Mouse (Mus musculus) hindbrain, embryonic 16.5 days (tissue): ENCODE measurements at regions not wholly inside any gene's neighbourhood (a gene's known extent, or its start where the extent isn't known, plus 50 kb on each side); places are given as distances from the start of the nearest gene placed in this dataset.

Source experiments
- ATAC-seq: fragments of 200-750 bp; cut with Nextera tagmentation; 2 replicates; pipeline ENCODE4 v1.8.0; 2017; ENCODE audit warnings: moderate TSS enrichment, moderate library complexity
- H3K27ac ChIP-seq: fragments of 300-500 bp; sonication (generic); 2 replicates; pipeline ENCODE4 v1.5.1; 2014; ENCODE audit warnings: low read depth, mild to moderate bottlenecking, control low read depth, low read length, moderate library complexity
- H3K27me3 ChIP-seq: fragments of 300-500 bp; sonication (generic); replicated peaks from 2 replicates; pipeline ENCODE4 v1.6.1; 2014; ENCODE audit warnings: low read length; ENCODE audit not compliant: control insufficient read depth, insufficient read depth
- H3K36me3 ChIP-seq: fragments of 300-500 bp; sonication (generic); 2 replicates; pipeline ENCODE4 v1.6.1; 2014; ENCODE audit warnings: mild to moderate bottlenecking, low read length, moderate library complexity, mixed read lengths; ENCODE audit not compliant: control insufficient read depth, insufficient read depth
- H3K4me1 ChIP-seq: fragments of 300-500 bp; sonication (generic); 2 replicates; pipeline ENCODE4 v1.6.1; 2014; ENCODE audit warnings: low read depth, low read length; ENCODE audit not compliant: control insufficient read depth, insufficient read depth
- H3K4me2 ChIP-seq: fragments of 300-500 bp; sonication (generic); 2 replicates; pipeline ENCODE4 v1.6.1; 2014; ENCODE audit warnings: mild to moderate bottlenecking, low read length, control low read depth, moderate library complexity
- H3K4me3 ChIP-seq: fragments of 300-500 bp; sonication (generic); 2 replicates; pipeline ENCODE4 v1.5.1; 2014; ENCODE audit warnings: mild to moderate bottlenecking, low read length, control low read depth, moderate library complexity
- H3K9ac ChIP-seq: fragments of 300-500 bp; sonication (generic); 2 replicates; pipeline ENCODE4 v1.6.1; 2014; ENCODE audit warnings: low read depth, mild to moderate bottlenecking, control low read depth, low read length, moderate library complexity
- H3K9me3 ChIP-seq: fragments of 300-500 bp; sonication (generic); 2 replicates; pipeline ENCODE4 v1.6.1; 2014; ENCODE audit warnings: mild to moderate bottlenecking, low read length, moderate library complexity; ENCODE audit not compliant: control insufficient read depth
- WGBS: fragments of 180-500 bp; shearing (Covaris S2); extraction: QIAGEN DNeasy Blood & Tissue Kit; methylation state at CpG from one replicate; pipeline ENCODE4 v1.1.7; 2014; 5-methylcytosine and 5-hydroxymethylcytosine counted together

DNA sequence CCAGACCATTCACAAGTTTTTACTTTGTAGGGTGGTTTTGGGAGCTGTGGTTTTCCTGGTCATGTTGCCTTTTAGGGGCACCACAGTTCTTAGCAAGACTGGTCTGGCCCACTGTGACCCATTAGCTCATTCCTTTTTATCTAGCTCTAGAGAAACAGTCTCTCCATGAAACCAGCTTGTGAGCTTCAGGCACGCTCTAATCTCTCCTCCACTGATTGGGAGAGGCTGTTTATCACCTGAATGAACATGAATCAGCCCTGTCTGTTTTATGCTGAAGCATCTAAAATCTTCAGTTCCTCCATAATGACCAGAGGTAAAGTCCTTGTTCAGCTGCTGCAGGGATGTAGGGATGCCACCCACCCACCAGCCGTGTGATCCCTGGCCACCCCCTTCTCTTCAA, 80.1 kb upstream of the Ctnnb1 start:
- no peaks in the 10 kb centered on the region for H3K27me3 ChIP-seq
- 74% methylated on average over 2 of the region's 2 CpGs for WGBS
- no peak overlapping the region for H3K27ac ChIP-seq
- no peak overlapping the region for H3K9ac ChIP-seq
- H3K36me3 ChIP-seq, result no peaks in the 10 kb centered on the region
- 0 out of 2 replicates have a peak, but pooled peaks cover 3% of the 10 kb centered on the region for H3K4me1 ChIP-seq
- H3K9me3 ChIP-seq, result no peaks in the 10 kb centered on the region
- no peak overlapping the region for H3K4me2 ChIP-seq
- no peak for ATAC-seq
- H3K4me3 ChIP-seq, result no peak overlapping the region

DNA sequence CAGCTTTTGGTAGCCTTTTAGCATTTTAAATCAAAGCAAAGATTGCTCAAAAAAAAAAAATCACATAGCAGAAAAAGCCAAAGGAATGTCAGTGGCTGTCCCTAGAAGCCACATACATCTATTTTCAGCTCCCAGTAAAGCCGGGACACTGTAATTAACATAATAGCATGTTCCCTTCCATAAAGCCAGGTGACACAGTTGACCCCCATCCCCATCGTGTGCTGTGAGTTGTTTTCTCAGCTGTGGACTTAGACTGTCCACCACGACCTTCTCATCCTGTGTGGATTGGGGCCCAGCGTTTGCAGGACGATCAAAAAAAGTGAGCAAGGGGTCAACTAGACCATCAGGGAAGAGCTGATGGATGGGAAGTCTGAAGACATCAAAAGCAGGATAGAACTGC, 78.9 kb upstream of the Ctnnb1 start:
- Histone ChIP-seq H3K36me3 (no peaks in the 10 kb centered on the region), H3K27ac (no peak overlapping the region), H3K4me2 (no peak overlapping the region), H3K9me3 (no peaks in the 10 kb centered on the region), H3K4me1 (0 out of 2 replicates have a peak, but pooled peaks cover 3% of the 10 kb centered on the region), H3K27me3 (no peaks in the 10 kb centered on the region), H3K4me3 (no peak overlapping the region), H3K9ac (no peak overlapping the region)
- 80% methylated on average over 5 of the region's 5 CpGs for WGBS
- no peak for ATAC-seq

DNA sequence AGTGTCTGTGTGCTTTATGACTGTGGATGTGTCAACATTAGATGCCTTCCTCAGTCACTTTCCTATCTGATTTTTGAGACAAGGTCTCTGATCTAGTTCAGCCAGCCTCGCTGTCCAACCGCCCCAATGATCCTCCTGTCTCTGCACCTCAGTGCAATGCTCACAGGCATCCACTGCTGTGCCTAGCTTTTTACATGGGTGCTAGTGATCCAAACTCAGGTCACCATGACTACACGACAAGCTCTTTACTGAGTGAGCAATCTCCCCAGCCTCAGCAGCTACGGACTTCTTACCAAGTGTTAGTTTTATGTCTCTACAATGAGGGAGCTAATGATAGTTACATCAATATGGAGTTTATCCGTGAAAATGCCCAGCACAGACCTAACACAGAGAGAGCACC, 77.1 kb upstream of the Ctnnb1 start:
- Histone ChIP-seq H3K27me3 (no peaks in the 10 kb centered on the region), H3K4me1 (0 out of 2 replicates have a peak, but pooled peaks cover 3% of the 10 kb centered on the region), H3K9ac (no peak overlapping the region), H3K4me3 (no peak overlapping the region), H3K9me3 (no peaks in the 10 kb centered on the region), H3K4me2 (no peak overlapping the region), H3K27ac (no peak overlapping the region), H3K36me3 (no peaks in the 10 kb centered on the region)
- ATAC-seq, result no peak
- 87% methylated on average over 5 of the region's 5 CpGs for WGBS

DNA sequence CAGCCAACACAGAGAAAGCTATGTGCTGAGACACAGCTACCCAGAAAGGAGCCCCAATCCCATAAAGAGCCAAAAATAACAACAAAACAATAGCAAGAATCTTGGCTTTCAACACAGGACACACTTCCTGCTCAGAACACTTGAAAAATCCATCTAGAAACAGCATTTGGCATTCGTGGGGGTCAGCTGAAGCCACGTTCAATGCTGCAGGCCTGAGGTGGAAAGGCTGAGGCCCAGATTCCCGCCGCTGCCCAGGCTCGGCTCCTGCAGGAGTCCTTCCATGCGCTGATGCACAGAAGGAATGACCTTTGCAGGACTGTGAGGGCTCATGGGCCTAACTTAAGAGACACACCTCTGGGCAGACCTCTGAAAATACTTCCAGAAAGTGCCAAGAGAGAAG, 76.4 kb upstream of the Ctnnb1 start:
- H3K4me3 ChIP-seq, result no peak overlapping the region
- H3K4me2 ChIP-seq, result no peak overlapping the region
- ATAC-seq, result no peak
- H3K27me3 ChIP-seq, result no peaks in the 10 kb centered on the region
- H3K4me1 ChIP-seq, result 0 out of 2 replicates have a peak, but pooled peaks cover 3% of the 10 kb centered on the region
- H3K9ac ChIP-seq, result no peak overlapping the region
- H3K27ac ChIP-seq, result no peak overlapping the region
- no peaks in the 10 kb centered on the region for H3K36me3 ChIP-seq
- no peaks in the 10 kb centered on the region for H3K9me3 ChIP-seq
- WGBS, result 54% methylated on average over 6 of the region's 6 CpGs

DNA sequence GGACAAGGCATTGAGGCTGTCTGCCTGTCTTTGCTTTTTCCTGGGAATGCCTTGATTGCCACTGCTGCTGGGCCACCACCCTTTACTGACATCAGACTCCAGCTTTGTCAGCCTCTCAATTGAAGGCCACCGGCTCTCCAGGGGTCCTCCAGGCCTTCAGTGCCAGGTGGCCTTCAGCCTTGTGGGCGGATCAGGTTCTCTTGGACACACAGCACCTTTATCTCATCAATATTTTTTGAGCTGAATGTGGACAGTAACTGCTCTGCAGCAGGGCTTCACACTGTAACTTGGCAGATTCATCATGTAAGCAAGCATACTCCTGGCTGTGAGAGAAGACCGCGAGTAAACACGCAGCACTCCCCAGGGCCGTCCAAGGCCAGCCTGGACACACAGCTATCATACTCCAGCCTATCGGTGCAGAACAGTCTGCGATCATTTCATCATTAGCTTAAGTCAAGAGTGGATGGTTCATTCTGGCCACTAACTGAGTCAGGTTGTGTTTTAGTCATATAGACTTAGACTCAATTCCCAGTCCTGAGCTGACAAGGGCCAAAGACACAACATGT, 75.9 kb upstream of the Ctnnb1 start:
- H3K9me3 ChIP-seq, result no peaks in the 10 kb centered on the region
- peak overlapping the region; percentile 32; the same call in 1 of the 2 replicates for H3K27ac ChIP-seq
- 0 out of 2 replicates have a peak, but pooled peaks cover 3% of the 10 kb centered on the region for H3K4me1 ChIP-seq
- no peak overlapping the region for H3K4me3 ChIP-seq
- no peaks in the 10 kb centered on the region for H3K27me3 ChIP-seq
- H3K36me3 ChIP-seq, result no peaks in the 10 kb centered on the region
- ATAC-seq, result no peak
- H3K9ac ChIP-seq, result no peak overlapping the region
- H3K4me2 ChIP-seq, result no peak overlapping the region
- 84% methylated on average over 8 of the region's 8 CpGs for WGBS

DNA sequence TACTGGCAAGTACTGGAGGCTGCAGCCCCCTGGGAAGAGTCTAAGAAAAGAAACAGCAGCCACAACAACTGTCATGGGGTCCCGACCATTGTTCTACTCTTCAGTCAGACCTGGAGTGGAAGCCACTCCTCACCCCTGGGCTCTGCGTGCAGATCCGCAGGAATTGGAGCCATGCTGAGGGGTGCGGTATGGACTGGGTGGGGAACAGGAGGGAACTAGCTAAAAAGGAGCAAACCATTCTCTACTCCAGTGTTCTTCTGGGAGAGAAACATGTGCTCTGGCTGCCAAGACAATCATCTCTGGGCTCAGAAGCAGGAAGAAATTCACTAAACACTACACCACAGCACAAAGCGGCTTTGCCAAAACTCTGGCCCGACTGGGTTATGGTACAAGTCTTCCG, 74.7 kb upstream of the Ctnnb1 start:
- Histone ChIP-seq H3K27ac (no peak overlapping the region), H3K36me3 (no peaks in the 10 kb centered on the region), H3K4me2 (no peak overlapping the region), H3K9me3 (no peaks in the 10 kb centered on the region), H3K27me3 (no peaks in the 10 kb centered on the region), H3K9ac (no peak overlapping the region), H3K4me3 (no peak overlapping the region), H3K4me1 (0 out of 2 replicates have a peak, but pooled peaks cover 3% of the 10 kb centered on the region)
- WGBS, result 55% methylated on average over 7 of the region's 7 CpGs
- ATAC-seq, result peak; percentile 42; the same call in 1 of the 2 replicates

DNA sequence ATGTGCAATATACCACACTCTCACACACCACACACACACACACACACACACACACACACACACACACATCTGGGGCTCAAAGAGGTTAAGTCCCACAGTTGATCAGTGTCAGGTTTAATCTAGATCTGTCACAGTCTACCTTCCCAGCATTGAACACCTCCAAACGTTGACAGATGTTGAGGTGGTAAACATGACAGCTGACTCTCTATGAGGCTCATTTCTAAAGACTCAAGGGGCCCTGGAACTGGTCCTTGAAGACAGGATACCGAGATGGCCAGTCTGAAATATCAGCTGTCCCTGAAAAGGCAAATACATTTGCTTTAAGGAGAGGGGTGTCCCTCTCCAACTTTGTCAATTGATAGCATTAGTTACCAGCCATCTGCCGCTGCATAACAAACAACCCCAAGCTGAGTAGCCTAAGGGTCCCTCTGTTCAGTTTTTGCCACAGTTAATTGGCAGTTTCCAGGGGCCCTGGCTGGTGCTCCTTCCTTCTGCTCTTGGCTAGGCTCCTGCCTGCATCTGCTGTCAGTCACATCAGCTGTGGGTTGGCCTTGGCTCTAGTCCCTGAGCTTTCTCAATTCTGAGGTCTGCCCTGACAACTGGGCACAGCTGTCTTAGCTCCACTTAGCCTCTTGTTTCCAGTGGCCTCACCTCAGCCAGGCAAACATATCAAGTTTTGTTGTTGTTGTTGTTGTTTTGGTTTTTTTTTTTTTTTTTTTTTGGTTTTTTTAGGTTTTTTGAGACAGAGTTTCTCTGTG, 73.5 kb upstream of the Ctnnb1 start:
- Histone ChIP-seq H3K9me3 (no peaks in the 10 kb centered on the region), H3K4me1 (0 out of 2 replicates have a peak, but pooled peaks cover 3% of the 10 kb centered on the region), H3K4me3 (no peak overlapping the region), H3K36me3 (no peaks in the 10 kb centered on the region), H3K9ac (no peak overlapping the region), H3K27me3 (no peaks in the 10 kb centered on the region), H3K27ac (no peak overlapping the region), H3K4me2 (no peak overlapping the region)
- WGBS, result 47% methylated on average over 3 of the region's 3 CpGs
- ATAC-seq, result 0 out of 2 replicates have a peak, but pooled peaks have one; percentile 30

DNA sequence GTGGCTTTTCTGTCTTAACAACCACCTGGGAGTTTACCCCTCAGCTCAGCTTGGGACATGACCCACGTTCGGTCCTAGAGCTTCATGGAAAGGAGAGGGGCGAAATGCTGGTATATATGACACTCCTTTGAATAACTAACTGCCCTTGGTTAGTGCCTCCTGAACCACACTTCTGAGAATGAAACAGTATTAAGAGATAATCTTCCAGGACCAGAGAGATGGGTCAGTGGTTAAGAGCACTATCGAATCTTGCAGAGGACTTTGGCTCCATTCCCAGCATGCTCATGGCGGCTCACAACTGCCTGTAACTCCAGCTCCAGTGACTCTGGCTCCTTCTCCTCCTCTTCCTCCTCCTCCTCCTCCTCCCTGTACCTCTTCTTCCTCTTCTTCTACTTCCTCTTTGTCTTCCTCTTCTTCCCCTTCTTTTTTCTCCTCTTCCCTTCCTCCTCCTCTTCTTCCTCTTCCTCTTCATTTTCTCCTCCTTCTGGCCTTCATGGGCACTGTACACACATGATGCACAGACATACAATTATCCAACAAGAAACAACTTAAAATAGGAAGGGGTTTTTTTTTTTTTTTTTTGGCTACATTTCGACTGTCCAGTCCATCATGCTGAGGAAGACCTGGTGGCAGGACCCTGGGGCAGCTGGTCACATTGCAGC, 71.0 kb upstream of the Ctnnb1 start:
- ATAC-seq, result no peak
- H3K4me2 ChIP-seq, result no peak overlapping the region
- no peaks in the 10 kb centered on the region for H3K27me3 ChIP-seq
- H3K9ac ChIP-seq, result no peak overlapping the region
- H3K4me1 ChIP-seq, result peaks cover 10% of the 10 kb centered on the region
- H3K4me3 ChIP-seq, result no peak overlapping the region
- H3K27ac ChIP-seq, result no peak overlapping the region
- 93% methylated on average over 6 of the region's 6 CpGs for WGBS
- H3K9me3 ChIP-seq, result no peaks in the 10 kb centered on the region
- no peaks in the 10 kb centered on the region for H3K36me3 ChIP-seq

DNA sequence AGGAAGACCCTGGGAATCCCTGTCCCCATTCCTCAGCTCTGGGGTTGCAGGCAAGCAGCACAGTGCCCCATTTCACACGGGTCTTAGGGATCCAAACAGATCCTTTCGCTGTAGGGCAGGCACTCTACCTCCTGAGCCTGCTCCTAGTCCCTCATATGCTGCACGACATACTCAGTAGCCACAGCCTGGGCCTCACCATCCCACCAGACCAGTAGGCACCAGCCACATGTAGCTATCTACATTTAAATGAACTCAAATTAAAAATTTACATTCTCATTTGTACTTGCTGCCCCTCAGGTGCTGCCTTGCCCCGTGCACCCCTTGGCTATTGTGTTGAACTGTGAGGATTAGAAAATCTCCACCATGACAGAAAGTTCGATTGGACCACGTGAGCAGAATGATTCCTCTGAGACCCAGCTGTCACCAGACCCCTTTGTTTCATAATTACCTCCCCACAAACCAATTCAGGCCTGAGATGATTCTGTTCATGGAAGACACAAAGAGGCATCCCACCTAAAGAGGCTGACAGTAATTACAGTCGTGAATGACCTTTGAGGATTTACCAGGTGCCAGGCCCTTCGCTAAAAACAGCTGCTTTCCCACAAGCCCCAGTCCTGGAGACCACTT, 67.9 kb upstream of the Ctnnb1 start:
- 40% methylated on average over 8 of the region's 8 CpGs for WGBS
- no peak overlapping the region for H3K4me2 ChIP-seq
- no peaks in the 10 kb centered on the region for H3K27me3 ChIP-seq
- H3K27ac ChIP-seq, result no peak overlapping the region
- peaks cover 7% of the 10 kb centered on the region for H3K4me1 ChIP-seq
- no peak overlapping the region for H3K4me3 ChIP-seq
- no peak for ATAC-seq
- H3K36me3 ChIP-seq, result no peaks in the 10 kb centered on the region
- no peaks in the 10 kb centered on the region for H3K9me3 ChIP-seq
- H3K9ac ChIP-seq, result no peak overlapping the region
